Mouse (Mus musculus) common myeloid progenitor, adult 5-6 weeks (primary cell): Measurements from ENCODE around the gene Ecm1. TPM values are rescaled to one million over a fixed set of nuclear protein-coding genes. Genes with fewer than 3 reads are reported as not detected.
"Not testable (repeated sequence)": the region's sequence is repeated elsewhere in the genome, so short reads cannot be mapped to it uniquely, and the experiment has no call there.

Source experiments
- ATAC-seq: replicated peaks from 2 replicates; pipeline ENCODE4 v1.8.0; 2016; ENCODE audit warnings: low read depth, mild to moderate bottlenecking, moderate TSS enrichment, inconsistent platforms; ENCODE audit not compliant: poor library complexity, severe bottlenecking
- total RNA-seq: library from RNA; stranded (forward); fragments of 200-1000, 187-1606 nt; gene quantifications from 2 replicates; pipeline ENCODE4 v1.2.3, GENCODE M21; 2017

The Ecm1 gene
- total RNA-seq, 1 experiment from 2014 or later, result not detected

- ATAC-seq, result peak; percentile 45
Observed at GRCm38 (mm10) chr3:95693821-95694807, 45.3 kb downstream of the Ecm1 start.

GRCm38 (mm10) chr3:95692677-95693076, 46.7 kb downstream of the Ecm1 start:
- no peak for ATAC-seq

- ATAC-seq, result not testable (repeated sequence)
Observed at GRCm38 (mm10) chr3:95690552-95690951, 48.8 kb downstream of the Ecm1 start.

- ATAC-seq, result no peak
Observed at GRCm38 (mm10) chr3:95689940-95690339, 49.4 kb downstream of the Ecm1 start.

GRCm38 (mm10) chr3:95689171-95689915, 50.0 kb downstream of the Ecm1 start:
- ATAC-seq, result no peak

GRCm38 (mm10) chr3:95687524-95688421, 51.6 kb downstream of the Ecm1 start, which contains the start of gene Adamtsl4:
Gene Adamtsl4, minus strand, starts transcription at chr3:95687917.
- peak; percentile 61 for ATAC-seq

GRCm38 (mm10) chr3:95687168-95687523, 52.2 kb downstream of the Ecm1 start:
- no peak for ATAC-seq

- no peak for ATAC-seq
Observed at GRCm38 (mm10) chr3:95686492-95687167, 52.7 kb downstream of the Ecm1 start.

- no peak for ATAC-seq
Observed at GRCm38 (mm10) chr3:95685701-95686100, 53.7 kb downstream of the Ecm1 start.

- ATAC-seq, result no peak
Observed at GRCm38 (mm10) chr3:95685301-95685700, 54.1 kb downstream of the Ecm1 start.

GRCm38 (mm10) chr3:95684846-95685245, 54.5 kb downstream of the Ecm1 start:
- ATAC-seq, result 0 out of 2 replicates have a peak, but pooled peaks have one; percentile 34

Other genes with a start within 250 kb of the Ecm1 start
- gene Ctsk, start 240.3 kb downstream of the Ecm1 start, total RNA-seq, result not detected in 2 replicates
- gene Ctss, start 212.8 kb downstream of the Ecm1 start, total RNA-seq, result 74.8 and 75.3 TPM in 2 replicates
- gene Hormad1, start 179.9 kb downstream of the Ecm1 start, total RNA-seq, result not detected in 2 replicates
- gene Golph3l, start 150.6 kb downstream of the Ecm1 start, total RNA-seq, result 65.9 and 72.7 TPM in 2 replicates
- gene Ensa, start 114.6 kb downstream of the Ecm1 start, total RNA-seq, result 79.4 and 79.7 TPM in 2 replicates
- gene Mcl1, start 80.8 kb downstream of the Ecm1 start, total RNA-seq, result 141 and 159 TPM in 2 replicates
- 0.37 TPM in 1 of 2 replicates, not detected in the other for gene Adamtsl4, start 51.7 kb downstream of the Ecm1 start, total RNA-seq
- 44.5 and 45.6 TPM in 2 replicates for gene Tars2, start 20.6 kb upstream of the Ecm1 start, total RNA-seq
- gene Rprd2, start 79.3 kb upstream of the Ecm1 start, total RNA-seq, result 26.5 and 27.2 TPM in 2 replicates
- gene Prpf3, start 116.3 kb upstream of the Ecm1 start, total RNA-seq, result 41.0 and 63.6 TPM in 2 replicates
- 315 and 391 TPM in 2 replicates for gene Mrps21, start 131.9 kb upstream of the Ecm1 start, total RNA-seq
- gene Ciart, start 142.7 kb upstream of the Ecm1 start, total RNA-seq, result 14.6 and 18.5 TPM in 2 replicates
- 43.4 and 62.9 TPM in 2 replicates for gene BC028528, start 152.4 kb upstream of the Ecm1 start, total RNA-seq
- 32.3 and 40.9 TPM in 2 replicates for gene Aph1a, start 154.4 kb upstream of the Ecm1 start, total RNA-seq
- not detected in 2 replicates for gene Car14, start 165.1 kb upstream of the Ecm1 start, total RNA-seq
- 560 and 574 TPM in 2 replicates for gene Anp32e, start 189.7 kb upstream of the Ecm1 start, total RNA-seq